ENCODE assay signal across 9 mouse cellular contexts in genomic region chrX:11826737-11827408, GRCm38 (mm10).
A peak's percentile ranks its signal among the peaks of the same experiment; 100 is the strongest.
DNase-seq lines count a peak whose midpoint lies in the region; ATAC-seq lines count a peak whose summit lies in the region.
"Had no signal": no experiment of that assay in that cellular context is flagged by ENCODE, and none has a peak within 500 bp of the region (broad histone marks: within the 10 kb centered on the region; RNA-seq: fewer than 3 reads in every experiment).

No protein-coding gene starts in this region.

- H3K4me1 ChIP-seq in embryonic facial prominence, embryonic 10.5 days, result peaks cover 13% of the 10 kb centered on the region; the same call in 1 of the 2 replicates
- peaks cover 17% of the 10 kb centered on the region; the same call in 1 of the 2 replicates for H3K4me1 ChIP-seq in hindbrain, embryonic 14.5 days (replicated peaks; ENCODE audit: control insufficient read depth, insufficient read depth, low read length)
- H3K4me1 ChIP-seq in midbrain, embryonic 16.5 days (ENCODE audit: control insufficient read depth, insufficient read depth, low read length), result peaks cover 11% of the 10 kb centered on the region

- H3K9ac ChIP-seq in hindbrain, embryonic 14.5 days, result no peak overlapping the region; the same call in 1 of the 2 replicates
- H3K9ac ChIP-seq in midbrain, embryonic 16.5 days (ENCODE audit: low read depth, low read length), result no peak overlapping the region

- peak overlapping the region; percentile 35 for H3K4me3 ChIP-seq in embryonic facial prominence, embryonic 10.5 days
- H3K4me3 ChIP-seq in hindbrain, embryonic 14.5 days (replicated peaks; ENCODE audit: low read length), result no peak overlapping the region
- H3K4me3 ChIP-seq in midbrain, embryonic 16.5 days (ENCODE audit: low read depth, low read length), result no peak overlapping the region

- H3K27ac ChIP-seq in embryonic facial prominence, embryonic 10.5 days (replicated peaks), result no peak overlapping the region
- H3K27ac ChIP-seq in hindbrain, embryonic 14.5 days, result peak overlapping the region; percentile 72
- peak overlapping the region; percentile 60 for H3K27ac ChIP-seq in midbrain, embryonic 16.5 days (ENCODE audit: low read length)

- ATAC-seq in hindbrain, embryonic 14.5 days (ENCODE audit: low FRiP score), result peak; percentile 59; the same call in 1 of the 2 replicates
- ATAC-seq in midbrain, embryonic 16.5 days, result peak; percentile 68

- H3K36me3 ChIP-seq in embryonic facial prominence, embryonic 10.5 days (replicated peaks), result no peaks in the 10 kb centered on the region
- H3K36me3 ChIP-seq in hindbrain, embryonic 14.5 days (replicated peaks; ENCODE audit: control insufficient read depth, insufficient read depth), result no peaks in the 10 kb centered on the region
- no peaks in the 10 kb centered on the region for H3K36me3 ChIP-seq in midbrain, embryonic 16.5 days (ENCODE audit: control insufficient read depth, insufficient read depth, low read length)

- DNase-seq in left cerebral cortex, postnatal 25 days (ENCODE audit: low spot score in 2 of 2), result peak; percentile 6 to 8
- DNase-seq in left cerebral cortex, adult 18-20 months (ENCODE audit: low spot score in 2 of 2), result no peak
- peak; percentile 35 for DNase-seq in embryonic facial prominence, embryonic 10.5 days (ENCODE audit: low spot score)
- peak; percentile 31 for DNase-seq in hindbrain, embryonic 14.5 days (ENCODE audit: low spot score)
- no peak for DNase-seq in spleen, adult 18-20 months
- DNase-seq in adrenal gland, adult 8-10 months, result no peak
- DNase-seq in left cerebral cortex, adult 8-10 months (ENCODE audit: low spot score in 2 of 2), result no peak
- DNase-seq: kidney, postnatal 10 days had no signal

- peak overlapping the region; percentile 34 for H3K4me2 ChIP-seq in hindbrain, embryonic 14.5 days (replicated peaks)
- H3K4me2 ChIP-seq in midbrain, embryonic 16.5 days (ENCODE audit: low read length), result peak overlapping the region; percentile 28; the same call in 1 of the 2 replicates

- 22% methylated on average over 20 of the region's 20 CpGs for WGBS in embryonic facial prominence, embryonic 10.5 days
- 20% methylated on average over 20 of the region's 20 CpGs for WGBS in hindbrain, embryonic 14.5 days
- WGBS in midbrain, embryonic 16.5 days, result 13% methylated on average over 20 of the region's 20 CpGs

- intact Hi-C loops in left cerebral cortex, postnatal 25 days (cut with DNase I), result no loop called here

- H3K27me3 ChIP-seq in embryonic facial prominence, embryonic 10.5 days (replicated peaks; ENCODE audit: low read depth, poor library complexity, severe bottlenecking), result peaks cover 93% of the 10 kb centered on the region
- H3K27me3 ChIP-seq in hindbrain, embryonic 14.5 days (ENCODE audit: control insufficient read depth, insufficient read depth, low read length), result peaks cover 17% of the 10 kb centered on the region; the same call in 1 of the 2 replicates
- H3K27me3 ChIP-seq in midbrain, embryonic 16.5 days (ENCODE audit: control insufficient read depth, insufficient read depth, low read depth, low read length), result no peaks in the 10 kb centered on the region

- H3K9me3 ChIP-seq in embryonic facial prominence, embryonic 10.5 days, result no peaks in the 10 kb centered on the region
- H3K9me3 ChIP-seq in hindbrain, embryonic 14.5 days (ENCODE audit: control insufficient read depth, low read length), result no peaks in the 10 kb centered on the region
- no peaks in the 10 kb centered on the region for H3K9me3 ChIP-seq in midbrain, embryonic 16.5 days (replicated peaks; ENCODE audit: control insufficient read depth, low read length, poor library complexity, severe bottlenecking)

Comparison
In these comparisons a context has a peak if more than half of its experiments do, and no peak if none do; other contexts are left out.
1. DNase-seq: peak in left cerebral cortex, postnatal 25 days (2 of 2), embryonic facial prominence, embryonic 10.5 days (single experiment) and hindbrain, embryonic 14.5 days (single experiment); none in left cerebral cortex, adult 18-20 months (0 of 2), spleen, adult 18-20 months (0 of 2), adrenal gland, adult 8-10 months (single experiment) and left cerebral cortex, adult 8-10 months (0 of 2).